Mouse (Mus musculus): ENCODE measurements around the gene Foxs1.

Gene Foxs1

DNA sequence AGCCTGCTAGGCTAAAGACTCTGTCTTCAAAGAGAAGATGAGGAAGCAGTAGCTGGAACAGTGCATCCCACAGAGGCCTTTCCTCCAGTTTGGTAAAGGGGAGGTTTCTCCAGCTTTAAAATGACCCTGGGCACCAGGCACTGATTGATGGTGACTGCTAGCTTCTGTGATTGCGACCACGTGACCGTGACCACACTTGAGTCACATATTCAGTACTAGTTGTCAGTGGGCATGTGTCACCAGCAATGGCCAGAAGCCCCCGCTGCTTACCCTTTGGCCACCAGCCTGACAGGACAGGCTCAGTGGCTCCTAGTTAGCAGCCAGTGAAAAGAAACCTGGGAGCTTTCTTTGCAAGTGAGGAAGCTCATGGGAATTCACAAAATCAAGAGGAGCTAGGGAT is 29.4 kb downstream of the Foxs1 start:
- no peak for DNase-seq (ENCODE audit: low spot score)

- no peak for DNase-seq (ENCODE audit: low spot score)
Observed at GRCm38 (mm10) chr2:152902658-152903057, 30.4 kb downstream of the Foxs1 start.

- no peak for DNase-seq (ENCODE audit: low spot score)
Observed at GRCm38 (mm10) chr2:152901296-152901695, 31.7 kb downstream of the Foxs1 start.

DNA sequence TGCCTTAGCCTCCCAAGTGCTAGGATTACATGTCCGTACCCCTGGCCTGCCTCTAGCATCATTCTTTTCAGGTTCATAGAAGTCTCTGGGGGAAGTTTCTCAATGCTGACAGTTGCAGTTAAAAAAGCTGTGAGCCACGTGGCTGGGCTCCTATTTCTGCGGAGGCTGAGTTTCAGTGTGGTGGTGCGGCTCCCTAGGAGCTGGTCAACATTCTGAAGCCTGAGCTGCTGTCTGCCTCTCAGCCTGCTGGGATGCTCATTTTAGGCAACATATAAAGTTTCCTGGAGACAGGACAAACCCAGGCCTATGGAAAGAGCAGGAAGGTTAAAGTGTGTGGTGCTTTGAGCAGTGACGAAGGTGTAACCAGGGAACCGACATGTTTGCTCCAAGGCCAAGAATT is 34.0 kb downstream of the Foxs1 start:
- DNase-seq (ENCODE audit: low spot score) = no peak

DNA sequence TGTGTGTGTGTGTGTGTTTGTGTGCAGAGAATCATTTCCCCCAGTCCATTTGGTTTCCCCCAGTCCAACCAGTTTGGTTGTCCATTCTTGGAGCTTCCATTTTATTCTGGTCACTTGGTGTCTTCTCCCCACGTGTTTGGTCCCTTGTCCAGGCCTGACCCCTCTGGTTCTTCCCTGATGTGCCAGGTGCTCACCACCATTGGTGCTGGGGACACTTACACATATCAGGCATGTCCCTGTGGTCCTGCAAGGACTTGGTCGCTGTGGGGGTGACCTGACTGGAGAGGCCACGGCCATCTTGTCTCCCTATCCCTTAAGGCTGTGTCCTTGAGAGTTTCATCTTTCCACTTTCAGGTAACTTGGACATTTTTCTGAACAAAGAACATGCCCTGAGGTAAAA is 36.1 kb downstream of the Foxs1 start:
- no peak for DNase-seq (ENCODE audit: low spot score)

GRCm38 (mm10) chr2:152895834-152896233 is 37.2 kb downstream of the Foxs1 start:
- DNase-seq (ENCODE audit: low spot score) = no peak

GRCm38 (mm10) chr2:152888774-152889173 is 44.2 kb downstream of the Foxs1 start:
- no peak for DNase-seq (ENCODE audit: low spot score)

DNA sequence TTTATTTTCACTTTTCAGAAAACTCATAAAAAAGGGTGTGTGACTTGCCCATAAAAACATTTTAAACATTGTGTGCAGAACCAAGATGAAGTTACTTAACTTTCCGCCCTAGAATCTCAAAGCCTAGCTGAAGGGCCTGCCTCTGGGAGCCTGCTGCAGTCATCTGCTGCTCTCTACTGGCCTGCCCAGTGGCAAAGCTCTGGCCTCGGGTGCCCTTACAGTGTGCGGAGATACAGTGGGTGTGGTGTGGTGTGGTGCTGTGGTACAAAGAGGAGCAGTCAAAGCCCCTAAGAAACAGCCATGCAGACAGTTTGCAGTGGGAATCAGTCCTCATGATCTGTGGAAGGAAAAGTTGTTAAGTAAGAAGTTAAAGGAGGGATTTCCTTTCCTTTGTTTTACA is 45.8 kb downstream of the Foxs1 start:
- no peak for DNase-seq (ENCODE audit: low spot score)

GRCm38 (mm10) chr2:152884101-152884645 is 48.8 kb downstream of the Foxs1 start:
- DNase-seq (ENCODE audit: low spot score) = no peak
